Mouse (Mus musculus) liver, adult 2 months (tissue): ENCODE results near the gene Phldb2.

ENCODE experiments used
- CTCF ChIP-seq: fragments of 200-500 bp; IDR thresholded peaks from 2 replicates; pipeline ENCODE4 v1.5.1; 2011; ENCODE audit warnings: low read depth, low read length, control low read depth
- POLR2A ChIP-seq: fragments of 200-500 bp; IDR thresholded peaks from 2 replicates; pipeline ENCODE4 v1.6.1; 2011; ENCODE audit warnings: low read length, control low read depth; ENCODE audit not compliant: insufficient read depth; ENCODE audit errors: extremely low read depth

DNA sequence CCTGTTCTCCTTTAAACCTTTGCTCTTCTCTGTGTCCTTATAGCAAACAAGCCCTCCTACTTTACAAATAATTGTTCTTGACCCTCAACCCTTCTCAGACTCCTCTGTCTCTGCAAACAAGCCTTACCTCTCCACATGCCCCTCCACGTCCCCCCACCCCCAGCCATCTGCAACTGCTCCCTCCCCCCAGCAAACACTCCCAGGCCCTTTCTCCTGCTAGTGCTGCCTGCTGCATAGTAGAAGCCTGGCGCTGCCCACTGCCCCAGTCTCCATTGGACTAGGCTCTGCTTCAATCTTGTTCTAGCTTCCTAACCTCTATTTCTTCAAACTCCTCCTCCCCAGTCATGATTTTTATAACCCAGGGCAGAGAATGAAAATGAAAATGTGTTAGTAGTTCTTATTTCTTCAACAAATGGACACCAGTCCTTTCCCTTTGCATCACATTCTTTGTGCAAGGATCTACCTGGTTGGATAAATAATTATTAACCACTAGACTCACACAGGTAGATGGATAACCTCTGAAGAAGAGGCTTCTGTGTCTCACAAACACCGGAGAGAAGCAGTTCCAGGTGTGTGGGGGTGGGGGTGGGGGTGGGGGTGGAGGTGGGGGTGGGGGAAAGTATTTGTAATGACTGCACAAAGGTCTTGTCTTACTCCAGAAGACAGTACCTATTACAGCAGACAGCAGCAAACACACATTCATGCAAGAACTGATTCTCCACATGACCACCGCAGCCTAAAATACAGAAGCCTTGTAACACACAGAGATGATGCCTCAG is 122.1 kb downstream of the Phldb2 start:
- TF ChIP-seq POLR2A (no peak), CTCF (no peak)
